Mouse (Mus musculus) liver, embryonic 14.5 days (tissue): Measurements from ENCODE around the gene Slc25a36. TPM values are rescaled to one million over a fixed set of nuclear protein-coding genes. Genes with fewer than 3 reads are reported as not detected.

Source experiments
- ATAC-seq: fragments of 200-750 bp; cut with Nextera tagmentation; 2 replicates; pipeline ENCODE4 v1.8.0; 2017; ENCODE audit warnings: moderate number of reproducible peaks, mild to moderate bottlenecking, moderate library complexity; ENCODE audit not compliant: insufficient read depth
- DNase-seq, 3 experiments: peaks; one replicate each; pipeline ENCODE4 v3.0.0-alpha.2; 2012 to 2013; ENCODE audit warnings: low read depth in 3 of 3, low spot score in 3 of 3
- H3K27ac ChIP-seq: fragments of 300-500 bp; sonication (generic); 2 replicates; pipeline ENCODE4 v1.5.1; 2014; ENCODE audit warnings: moderate library complexity, mild to moderate bottlenecking, control low read depth, inconsistent platforms
- H3K27me3 ChIP-seq: fragments of 300-500 bp; sonication (generic); 2 replicates; pipeline ENCODE4 v1.6.1; 2014; ENCODE audit warnings: mild to moderate bottlenecking, low read length, moderate library complexity; ENCODE audit not compliant: control insufficient read depth, insufficient read depth
- H3K36me3 ChIP-seq: fragments of 300-500 bp; sonication (generic); replicated peaks from 2 replicates; pipeline ENCODE4 v1.6.1; 2014; ENCODE audit warnings: low read depth; ENCODE audit not compliant: control insufficient read depth, insufficient read depth
- H3K4me1 ChIP-seq, 2 experiments: fragments of 200-500 bp in 1 of 2; fragments of 300-500 bp in 1 of 2; sonication (generic) in 1 of 2; replicated peaks; 2 replicates each; pipeline ENCODE4 v1.6.1; 2012 to 2014; ENCODE audit warnings: antibody characterized with exemption in 1 of 2, inconsistent platforms in 1 of 2, low read length in 1 of 2; ENCODE audit not compliant: control insufficient read depth in 2 of 2, insufficient read depth in 2 of 2
- H3K4me2 ChIP-seq: fragments of 300-500 bp; sonication (generic); 2 replicates; pipeline ENCODE4 v1.6.1; 2014; ENCODE audit warnings: low read depth, mild to moderate bottlenecking, control low read depth, moderate library complexity
- H3K4me3 ChIP-seq, 2 experiments: fragments of 200-500 bp in 1 of 2; fragments of 300-500 bp in 1 of 2; sonication (generic) in 1 of 2; 2 replicates each; pipeline ENCODE4 v1.5.1; 2012 to 2014; ENCODE audit warnings: low read depth in 2 of 2, low read length in 2 of 2, mild to moderate bottlenecking in 2 of 2, control low read depth in 1 of 2, inconsistent platforms in 1 of 2, moderate library complexity in 1 of 2; ENCODE audit not compliant: insufficient read depth in 1 of 2
- H3K9ac ChIP-seq: fragments of 300-500 bp; sonication (generic); replicated peaks from 2 replicates; pipeline ENCODE4 v1.6.1; 2014; ENCODE audit warnings: mild to moderate bottlenecking, control low read depth, moderate library complexity
- H3K9me3 ChIP-seq: fragments of 300-500 bp; sonication (generic); 2 replicates; pipeline ENCODE4 v1.6.1; 2016; ENCODE audit warnings: low read length, mixed read lengths; ENCODE audit not compliant: control insufficient read depth
- CTCF ChIP-seq: IDR thresholded peaks from 2 replicates; pipeline ENCODE4 v1.5.1; 2016; ENCODE audit warnings: antibody characterized with exemption, low read depth, control low read depth
- EP300 ChIP-seq: IDR thresholded peaks from 2 replicates; pipeline ENCODE4 v1.6.1; 2016; ENCODE audit warnings: antibody characterized with exemption, low read depth
- WGBS: fragments of 180-500 bp; shearing (Covaris S2); extraction: QIAGEN DNeasy Blood & Tissue Kit; methylation state at CpG from one replicate; pipeline ENCODE4 v1.1.7; 2014; ENCODE audit not compliant: insufficient replicate concordance; 5-methylcytosine and 5-hydroxymethylcytosine counted together
- polyA plus RNA-seq, 2 experiments: library from polyadenylated mRNA; depleted of rRNA in 1 of 2; stranded (reverse) in 1 of 2; unstranded in 1 of 2; fragments of >200 nt; fragmentation: Nextera tagmentation in 1 of 2; extraction: Ambion mirVana in 1 of 2; gene quantifications; 2 replicates each; pipeline versions ENCODE4 v1.2.1 to v1.2.3; 2012 to 2014

Slc25a36 gene
- polyA plus RNA-seq, 2 experiments = 6.6 to 8.1 TPM

DNA sequence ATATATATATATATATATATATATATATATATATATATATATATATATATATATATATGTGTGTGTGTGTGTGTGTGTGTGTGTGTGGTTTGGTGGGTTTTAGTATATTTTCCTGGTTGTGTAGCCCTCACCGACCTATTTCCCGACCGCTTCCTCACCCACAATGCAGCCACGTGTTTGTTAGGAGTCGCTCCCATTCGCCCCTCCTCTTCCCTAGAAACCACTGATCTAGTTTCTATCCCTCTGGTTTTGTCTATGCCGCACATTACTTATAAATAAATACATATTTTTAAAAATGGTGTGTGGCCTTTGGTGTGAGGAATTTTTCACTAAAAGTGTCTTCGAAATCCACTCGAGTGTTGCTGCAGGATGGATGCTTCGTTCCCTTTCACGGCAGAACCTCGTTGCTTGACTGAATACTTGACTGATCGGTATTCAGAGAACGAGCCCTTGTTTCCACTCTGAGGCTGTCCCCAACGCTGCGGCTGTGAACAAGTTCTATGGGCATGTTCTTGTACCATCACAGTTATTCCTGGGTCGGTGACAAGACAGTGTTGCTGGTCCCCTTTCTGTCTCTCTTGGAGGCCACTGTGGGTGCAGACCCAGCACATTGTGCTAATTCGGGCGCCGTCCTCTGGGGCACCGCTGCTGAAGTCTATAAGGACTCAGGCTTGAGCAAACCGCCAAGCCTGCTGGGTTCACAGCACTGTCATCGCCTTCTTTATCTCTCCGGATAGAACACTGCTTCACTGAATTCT is 2.0 kb upstream of the Slc25a36 start:
- Histone ChIP-seq H3K4me3 (no peak overlapping the region), H3K4me1 (0 out of 4 replicates have a peak, but pooled peaks cover 2 to 4% of the 10 kb centered on the region in 2 experiments), H3K4me2 (no peak overlapping the region), H3K27ac (no peak overlapping the region), H3K9ac (no peak overlapping the region), H3K36me3 (no peaks in the 10 kb centered on the region), H3K9me3 (no peaks in the 10 kb centered on the region), H3K27me3 (no peaks in the 10 kb centered on the region)
- DNase-seq = no peak
- TF ChIP-seq CTCF = no peak
- no peak for TF ChIP-seq EP300
- 67% methylated on average over 24 of the region's 24 CpGs for WGBS
- no peak for ATAC-seq

DNA sequence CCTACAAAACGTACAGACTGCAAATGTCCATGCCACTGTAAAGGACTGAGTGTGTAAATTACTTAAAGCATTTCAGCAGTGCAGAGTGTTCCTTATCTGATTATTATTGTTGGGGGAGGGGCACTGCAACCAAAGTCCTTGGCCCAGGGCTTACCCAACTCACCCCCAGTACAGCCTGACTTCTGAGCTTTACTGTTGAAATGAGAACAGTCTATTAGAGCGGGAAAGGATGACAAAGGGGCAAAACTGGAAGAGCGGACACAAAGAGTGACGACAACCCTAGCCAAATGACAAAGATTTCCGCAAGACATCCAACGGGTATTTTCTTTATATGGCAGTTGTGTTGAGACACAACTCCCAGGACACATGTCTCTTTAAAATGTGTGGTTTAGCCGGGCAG is 1.3 kb upstream of the Slc25a36 start:
- H3K4me1 ChIP-seq = 0 out of 4 replicates have a peak, but pooled peaks cover 2 to 4% of the 10 kb centered on the region in 2 experiments
- no peak for ATAC-seq
- H3K27me3 ChIP-seq = no peaks in the 10 kb centered on the region
- no peaks in the 10 kb centered on the region for H3K9me3 ChIP-seq
- WGBS = 71% methylated on average over 7 of the region's 7 CpGs
- no peak overlapping the region for H3K4me3 ChIP-seq
- no peak overlapping the region for H3K9ac ChIP-seq
- DNase-seq = no peak
- TF ChIP-seq EP300 = no peak
- TF ChIP-seq CTCF = no peak
- H3K36me3 ChIP-seq = no peaks in the 10 kb centered on the region
- no peak overlapping the region for H3K4me2 ChIP-seq
- H3K27ac ChIP-seq = no peak overlapping the region

DNA sequence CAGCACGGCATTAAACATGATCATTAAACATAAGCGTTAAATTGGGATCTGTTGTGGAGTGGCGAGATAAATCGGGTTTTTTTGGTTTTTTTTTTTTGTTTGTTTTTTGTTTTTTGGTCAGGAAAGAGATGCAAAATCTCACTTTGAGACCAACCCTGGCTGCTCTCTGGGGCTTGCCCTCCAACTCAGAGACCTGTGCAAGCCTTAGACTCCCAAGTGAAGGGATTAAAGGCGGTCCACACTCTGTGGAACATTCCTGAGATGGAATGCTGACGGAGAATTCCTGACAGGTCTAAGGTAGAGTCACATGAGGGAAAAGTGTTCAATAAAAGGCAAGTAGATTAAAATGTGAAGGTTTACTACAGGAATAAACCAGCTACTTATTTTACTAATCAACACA is 549 bp upstream of the Slc25a36 start:
- WGBS = 13% methylated on average over 6 of the region's 6 CpGs
- Histone ChIP-seq H3K36me3 (no peaks in the 10 kb centered on the region), H3K9ac (peak overlapping the region; percentile 54), H3K4me3 (peak overlapping the region; percentile 72 to 82), H3K4me1 (0 out of 4 replicates have a peak, but pooled peaks cover 2 to 4% of the 10 kb centered on the region in 2 experiments), H3K27ac (peak overlapping the region; percentile 15; the same call in 1 of the 2 replicates), H3K4me2 (peak overlapping the region; percentile 76), H3K27me3 (no peaks in the 10 kb centered on the region), H3K9me3 (no peaks in the 10 kb centered on the region)
- no peak for DNase-seq
- TF ChIP-seq CTCF (no peak), EP300 (no peak)
- ATAC-seq = no peak

GRCm38 (mm10) chr9:97106481-97107160 is 4.3 kb downstream of the Slc25a36 start:
- ATAC-seq = no peak

GRCm38 (mm10) chr9:97105400-97105985 is 5.5 kb downstream of the Slc25a36 start:
- WGBS = 71% methylated on average over 2 of the region's 2 CpGs
- DNase-seq (no peak), ATAC-seq (no peak)
- Histone ChIP-seq H3K9me3 (no peaks in the 10 kb centered on the region), H3K4me3 (no peak overlapping the region), H3K4me1 (peaks cover 6 to 10% of the 10 kb centered on the region in 2 experiments), H3K27ac (no peak overlapping the region), H3K36me3 (no peaks in the 10 kb centered on the region), H3K27me3 (no peaks in the 10 kb centered on the region), H3K4me2 (no peak overlapping the region), H3K9ac (no peak overlapping the region)
- no peak for TF ChIP-seq CTCF
- TF ChIP-seq EP300 = no peak

More at GRCm38 (mm10) chr9:97106481-97107160, 4.3 kb downstream of the Slc25a36 start:
- no peak overlapping the region for H3K4me3 ChIP-seq
- H3K36me3 ChIP-seq = no peaks in the 10 kb centered on the region
- no peak for DNase-seq
- H3K9me3 ChIP-seq = no peaks in the 10 kb centered on the region
- H3K27ac ChIP-seq = no peak overlapping the region
- H3K9ac ChIP-seq = no peak overlapping the region
- 76% methylated on average over 5 of the region's 5 CpGs for WGBS
- H3K27me3 ChIP-seq = no peaks in the 10 kb centered on the region
- H3K4me2 ChIP-seq = no peak overlapping the region
- peaks cover 6 to 10% of the 10 kb centered on the region in 2 experiments for H3K4me1 ChIP-seq
- no peak for TF ChIP-seq EP300
- TF ChIP-seq CTCF = no peak
